Mouse (Mus musculus): ENCODE measurements at regions not wholly inside any gene's neighbourhood (a gene's known extent, or its start where the extent isn't known, plus 50 kb on each side); places are given as distances from the start of the nearest gene placed in this dataset.

DNA sequence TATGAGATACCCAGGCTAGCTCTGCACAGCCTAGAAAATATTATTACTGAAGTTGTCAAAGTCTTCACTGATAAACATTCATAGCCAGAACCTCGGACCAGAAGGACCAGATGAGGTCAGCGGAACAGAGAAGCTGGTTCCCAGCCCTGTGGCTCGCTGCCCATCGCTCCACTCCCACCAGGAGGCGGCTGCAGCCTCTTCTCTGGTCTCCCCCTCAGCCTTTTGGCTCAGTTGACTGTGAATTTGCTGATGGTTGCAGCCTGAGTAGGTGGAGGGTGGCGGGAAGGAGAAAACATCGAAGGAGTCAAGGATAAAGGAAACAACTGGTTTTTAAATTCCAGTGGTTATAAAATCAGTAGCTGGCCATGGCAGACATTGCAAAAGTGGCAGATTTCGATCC, 221.7 kb upstream of the Klf3 start:
- no peaks in the 10 kb centered on the region for H3K79me3 ChIP-seq (ENCODE audit: low read depth)
- TF ChIP-seq MYOD1 (IDR thresholded peaks at IDR 0.05; ENCODE audit: control insufficient read depth, insufficient read length, low read depth): no peak
- no peak for TF ChIP-seq CTCF (IDR thresholded peaks at IDR 0.05; ENCODE audit: control insufficient read depth, insufficient read depth, insufficient read length)
- TF ChIP-seq CEBPB (IDR thresholded peaks at IDR 0.05; ENCODE audit: low read depth): no peak
- no peak for TF ChIP-seq USF1 (IDR thresholded peaks at IDR 0.05; ENCODE audit: low read depth)
- no peak for TF ChIP-seq MYOG (IDR thresholded peaks at IDR 0.05; ENCODE audit: control insufficient read depth, extremely low read depth, insufficient read length)
- no peak for TF ChIP-seq MAX (IDR thresholded peaks at IDR 0.05)
- TF ChIP-seq FOSL1 (IDR thresholded peaks at IDR 0.05; ENCODE audit: insufficient read depth, low read length, poor library complexity, severe bottlenecking): no peak
- H3K79me2 ChIP-seq (ENCODE audit: control insufficient read depth, insufficient read depth): no peaks in the 10 kb centered on the region
- H3K27me3 ChIP-seq (ENCODE audit: control insufficient read depth, insufficient read depth, insufficient read length): no peaks in the 10 kb centered on the region
- no peak overlapping the region for H3K4me3 ChIP-seq (ENCODE audit: insufficient read depth, poor library complexity, severe bottlenecking)
- no peak overlapping the region for H3ac ChIP-seq (ENCODE audit: control insufficient read depth, insufficient read length, low read depth)
- no peaks in the 10 kb centered on the region for H3K36me3 ChIP-seq (ENCODE audit: control insufficient read depth, insufficient read depth)

DNA sequence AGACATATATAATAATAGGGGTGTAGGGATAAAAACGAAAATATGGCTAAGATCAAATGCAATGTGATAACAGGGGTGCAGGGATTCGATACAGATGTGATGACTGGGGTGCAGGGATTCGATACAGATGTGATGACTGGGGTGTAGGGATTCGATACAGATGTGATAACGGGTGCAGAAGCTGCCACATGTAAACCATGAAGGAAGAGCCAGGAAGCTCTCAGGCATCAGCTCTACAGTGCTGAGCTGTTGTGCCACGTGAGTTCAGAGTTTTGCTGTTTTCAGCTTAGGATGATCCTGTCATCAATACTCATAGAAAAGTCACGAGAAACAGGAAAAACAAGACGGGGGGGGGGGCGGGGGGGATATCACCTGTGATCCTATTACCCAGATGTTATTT, 221.2 kb upstream of the Klf3 start:
- no peaks in the 10 kb centered on the region for H3K27me3 ChIP-seq (ENCODE audit: control insufficient read depth, insufficient read depth, insufficient read length)
- TF ChIP-seq MYOD1 (IDR thresholded peaks at IDR 0.05; ENCODE audit: control insufficient read depth, insufficient read length, low read depth): no peak
- TF ChIP-seq CEBPB (IDR thresholded peaks at IDR 0.05; ENCODE audit: low read depth): no peak
- TF ChIP-seq MAX (IDR thresholded peaks at IDR 0.05): no peak
- TF ChIP-seq USF1 (IDR thresholded peaks at IDR 0.05; ENCODE audit: low read depth): no peak
- TF ChIP-seq FOSL1 (IDR thresholded peaks at IDR 0.05; ENCODE audit: insufficient read depth, low read length, poor library complexity, severe bottlenecking): no peak
- TF ChIP-seq MYOG (IDR thresholded peaks at IDR 0.05; ENCODE audit: control insufficient read depth, extremely low read depth, insufficient read length): no peak
- TF ChIP-seq CTCF (IDR thresholded peaks at IDR 0.05; ENCODE audit: control insufficient read depth, insufficient read depth, insufficient read length): no peak
- no peak overlapping the region for H3ac ChIP-seq (ENCODE audit: control insufficient read depth, insufficient read length, low read depth)
- no peaks in the 10 kb centered on the region for H3K79me2 ChIP-seq (ENCODE audit: control insufficient read depth, insufficient read depth)
- H3K4me3 ChIP-seq (ENCODE audit: insufficient read depth, poor library complexity, severe bottlenecking): no peak overlapping the region
- no peaks in the 10 kb centered on the region for H3K79me3 ChIP-seq (ENCODE audit: low read depth)
- H3K36me3 ChIP-seq (ENCODE audit: control insufficient read depth, insufficient read depth): no peaks in the 10 kb centered on the region

DNA sequence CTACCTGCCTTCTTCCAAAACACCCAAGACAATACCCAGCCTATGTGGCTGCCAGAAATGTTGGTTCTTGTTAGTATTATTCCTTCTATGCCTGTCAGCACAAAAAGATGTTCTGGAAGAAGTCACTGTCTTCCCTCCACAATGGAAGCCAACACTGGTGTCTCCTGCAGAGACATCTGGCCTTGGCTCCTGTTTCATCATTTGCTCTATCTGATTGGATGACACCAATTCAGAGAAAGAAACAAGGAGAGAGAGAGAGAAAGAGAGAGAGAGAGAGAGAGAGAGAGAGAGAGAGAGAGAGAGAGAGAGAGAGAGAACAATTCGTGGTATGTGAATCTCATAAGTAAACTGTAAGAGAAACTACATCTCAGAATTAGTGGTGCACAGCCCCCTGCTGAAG, 218.9 kb upstream of the Klf3 start:
- no peak overlapping the region for H3ac ChIP-seq (ENCODE audit: control insufficient read depth, insufficient read length, low read depth)
- no peaks in the 10 kb centered on the region for H3K79me2 ChIP-seq (ENCODE audit: control insufficient read depth, insufficient read depth)
- H3K27me3 ChIP-seq (ENCODE audit: control insufficient read depth, insufficient read depth, insufficient read length): no peaks in the 10 kb centered on the region
- no peak overlapping the region for H3K4me3 ChIP-seq (ENCODE audit: insufficient read depth, poor library complexity, severe bottlenecking)
- H3K36me3 ChIP-seq (ENCODE audit: control insufficient read depth, insufficient read depth): no peaks in the 10 kb centered on the region
- H3K79me3 ChIP-seq (ENCODE audit: low read depth): no peaks in the 10 kb centered on the region
- TF ChIP-seq CEBPB (IDR thresholded peaks at IDR 0.05; ENCODE audit: low read depth) (no peak), MYOD1 (IDR thresholded peaks at IDR 0.05; ENCODE audit: control insufficient read depth, insufficient read length, low read depth) (no peak), MAX (IDR thresholded peaks at IDR 0.05) (no peak)

DNA sequence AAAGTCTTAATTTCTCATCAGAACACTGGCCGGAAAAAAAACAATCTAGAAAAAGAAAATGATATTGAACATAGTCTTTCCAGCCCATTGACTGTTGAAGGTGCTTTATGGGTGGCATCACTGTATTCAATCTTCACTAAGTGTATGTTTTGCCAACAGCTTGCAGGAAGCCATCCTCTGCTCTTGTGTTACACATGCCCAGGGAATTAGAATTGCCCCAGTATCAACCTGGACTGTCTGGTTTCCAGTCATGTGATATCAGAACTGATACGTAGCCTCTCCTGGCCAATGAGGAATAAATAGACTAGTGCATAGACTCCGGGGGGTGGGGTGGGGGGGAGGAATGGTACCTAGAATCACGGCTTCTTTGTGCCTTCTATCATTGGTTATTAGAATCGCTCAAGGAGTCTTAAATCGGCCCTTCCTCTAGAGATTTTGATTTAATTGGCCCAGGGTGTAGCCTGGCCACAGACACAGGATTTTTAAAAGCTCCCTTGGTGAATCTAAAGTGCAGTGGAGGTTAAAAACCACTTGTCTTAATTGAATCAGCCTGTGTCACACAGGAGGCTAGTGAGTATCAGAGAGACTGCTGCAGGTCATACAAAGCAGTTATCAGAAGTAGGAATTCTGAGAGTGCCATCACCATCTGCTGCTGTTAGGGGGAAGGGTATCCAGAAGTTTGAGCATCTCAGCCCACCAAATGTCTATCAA, 218.0 kb upstream of the Klf3 start:
- Histone ChIP-seq H3K4me3 (ENCODE audit: insufficient read depth, poor library complexity, severe bottlenecking) (no peak overlapping the region), H3ac (ENCODE audit: control insufficient read depth, insufficient read length, low read depth) (no peak overlapping the region), H3K79me2 (ENCODE audit: control insufficient read depth, insufficient read depth) (no peaks in the 10 kb centered on the region), H3K79me3 (ENCODE audit: low read depth) (no peaks in the 10 kb centered on the region), H3K36me3 (ENCODE audit: control insufficient read depth, insufficient read depth) (no peaks in the 10 kb centered on the region), H3K27me3 (ENCODE audit: control insufficient read depth, insufficient read depth, insufficient read length) (no peaks in the 10 kb centered on the region)
- TF ChIP-seq MYOG (IDR thresholded peaks at IDR 0.05; ENCODE audit: control insufficient read depth, extremely low read depth, insufficient read length): no peak
- no peak for TF ChIP-seq MAX (IDR thresholded peaks at IDR 0.05)
- no peak for TF ChIP-seq USF1 (IDR thresholded peaks at IDR 0.05; ENCODE audit: low read depth)
- TF ChIP-seq MYOD1 (IDR thresholded peaks at IDR 0.05; ENCODE audit: control insufficient read depth, insufficient read length, low read depth): no peak
- TF ChIP-seq CTCF (IDR thresholded peaks at IDR 0.05; ENCODE audit: control insufficient read depth, insufficient read depth, insufficient read length): no peak
- no peak for TF ChIP-seq CEBPB (IDR thresholded peaks at IDR 0.05; ENCODE audit: low read depth)
- no peak for TF ChIP-seq FOSL1 (IDR thresholded peaks at IDR 0.05; ENCODE audit: insufficient read depth, low read length, poor library complexity, severe bottlenecking)

DNA sequence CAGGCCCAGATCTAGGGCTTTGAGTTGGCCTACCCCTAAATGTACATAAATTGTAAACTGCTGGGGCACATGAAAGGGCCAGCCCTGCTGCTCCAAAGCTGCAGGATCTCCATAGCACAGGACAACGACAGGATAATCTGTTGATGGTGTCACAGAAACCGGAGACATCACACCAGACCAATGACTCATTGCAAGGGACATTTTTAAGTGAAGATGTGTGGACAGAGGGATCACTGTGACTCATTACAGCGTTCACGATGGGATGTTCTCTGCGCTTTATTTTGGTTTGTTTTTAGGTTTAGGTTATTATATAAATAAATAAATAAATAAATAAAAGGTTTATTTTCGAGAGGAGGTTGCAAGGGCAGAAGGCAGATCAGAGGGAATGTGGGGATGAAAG, 216.9 kb upstream of the Klf3 start:
- no peak overlapping the region for H3ac ChIP-seq (ENCODE audit: control insufficient read depth, insufficient read length, low read depth)
- no peaks in the 10 kb centered on the region for H3K36me3 ChIP-seq (ENCODE audit: control insufficient read depth, insufficient read depth)
- H3K79me3 ChIP-seq (ENCODE audit: low read depth): no peaks in the 10 kb centered on the region
- H3K79me2 ChIP-seq (ENCODE audit: control insufficient read depth, insufficient read depth): no peaks in the 10 kb centered on the region
- TF ChIP-seq USF1 (IDR thresholded peaks at IDR 0.05; ENCODE audit: low read depth) (no peak), FOSL1 (IDR thresholded peaks at IDR 0.05; ENCODE audit: insufficient read depth, low read length, poor library complexity, severe bottlenecking) (peak; percentile 22), MAX (IDR thresholded peaks at IDR 0.05) (no peak)
- H3K4me3 ChIP-seq (ENCODE audit: insufficient read depth, poor library complexity, severe bottlenecking): no peak overlapping the region
- no peaks in the 10 kb centered on the region for H3K27me3 ChIP-seq (ENCODE audit: control insufficient read depth, insufficient read depth, insufficient read length)

DNA sequence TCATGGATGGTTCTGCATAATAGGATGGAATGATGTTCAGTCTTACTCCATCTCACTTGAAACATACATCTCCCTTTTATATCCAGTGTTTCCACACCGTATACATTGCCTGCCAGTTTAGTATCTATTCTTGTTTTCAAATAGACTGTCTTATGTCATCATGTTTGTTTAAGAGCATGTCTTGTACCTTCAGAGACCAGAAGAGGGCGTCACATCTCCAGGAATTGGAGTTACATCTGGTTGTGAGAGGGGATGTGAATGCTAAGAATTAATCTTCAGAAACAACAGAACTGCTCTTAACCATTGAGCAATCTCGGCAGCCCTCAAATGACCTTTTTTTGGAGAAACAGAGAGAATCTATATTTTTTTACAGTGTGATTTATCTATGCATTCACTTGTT, 216.3 kb upstream of the Klf3 start:
- no peaks in the 10 kb centered on the region for H3K27me3 ChIP-seq (ENCODE audit: control insufficient read depth, insufficient read depth, insufficient read length)
- no peak overlapping the region for H3K4me3 ChIP-seq (ENCODE audit: insufficient read depth, poor library complexity, severe bottlenecking)
- H3K79me2 ChIP-seq (ENCODE audit: control insufficient read depth, insufficient read depth): no peaks in the 10 kb centered on the region
- H3ac ChIP-seq (ENCODE audit: control insufficient read depth, insufficient read length, low read depth): no peak overlapping the region
- TF ChIP-seq FOSL1 (IDR thresholded peaks at IDR 0.05; ENCODE audit: insufficient read depth, low read length, poor library complexity, severe bottlenecking) (no peak), MYOD1 (IDR thresholded peaks at IDR 0.05; ENCODE audit: control insufficient read depth, insufficient read length, low read depth) (no peak), MAX (IDR thresholded peaks at IDR 0.05) (no peak), CTCF (IDR thresholded peaks at IDR 0.05; ENCODE audit: control insufficient read depth, insufficient read depth, insufficient read length) (no peak), CEBPB (IDR thresholded peaks at IDR 0.05; ENCODE audit: low read depth) (no peak), MYOG (IDR thresholded peaks at IDR 0.05; ENCODE audit: control insufficient read depth, extremely low read depth, insufficient read length) (no peak), USF1 (IDR thresholded peaks at IDR 0.05; ENCODE audit: low read depth) (no peak)
- H3K36me3 ChIP-seq (ENCODE audit: control insufficient read depth, insufficient read depth): no peaks in the 10 kb centered on the region
- no peaks in the 10 kb centered on the region for H3K79me3 ChIP-seq (ENCODE audit: low read depth)
